Mouse (Mus musculus): ENCODE measurements around the gene Usp35. TPM values are rescaled to one million over a fixed set of nuclear protein-coding genes. Genes with fewer than 3 reads are reported as not detected.

The Usp35 gene
- polyA plus RNA-seq, 1 experiment from 2014 or later = 1.8 TPM

DNA sequence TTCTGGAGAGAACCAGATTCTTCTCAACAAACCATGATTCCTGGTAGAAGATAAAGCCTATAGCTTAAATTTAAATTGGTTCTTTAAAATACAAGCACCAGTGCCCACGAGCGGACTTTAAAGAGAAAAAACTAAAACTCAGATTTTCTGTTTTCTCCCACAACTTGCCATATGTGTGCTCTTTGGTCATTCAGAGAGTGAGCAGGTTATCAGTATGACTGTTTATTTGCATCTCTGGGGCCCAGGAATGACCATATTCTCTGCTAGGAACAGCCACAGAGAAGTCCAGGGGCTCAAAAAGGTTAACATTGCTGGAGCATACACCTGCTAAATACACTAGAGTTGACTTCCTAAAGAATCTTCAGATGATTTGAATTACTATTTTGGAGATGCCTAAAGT, 33.5 kb downstream of the Usp35 start:
- Histone ChIP-seq H3K27ac (no peak overlapping the region), H3K4me3 (replicated peaks) (no peak overlapping the region), H3K4me2 (no peak overlapping the region), H3K36me3 (peaks cover 9% of the 10 kb centered on the region; the same call in 1 of the 2 replicates), H3K4me1 (no peaks in the 10 kb centered on the region), H3K27me3 (replicated peaks) (no peaks in the 10 kb centered on the region), H3K9me3 (no peaks in the 10 kb centered on the region), H3K9ac (no peak overlapping the region)
- ATAC-seq (ENCODE audit: insufficient read depth, low FRiP score, low read depth) = no peak
- WGBS = 95% methylated on average over 2 of the region's 2 CpGs

DNA sequence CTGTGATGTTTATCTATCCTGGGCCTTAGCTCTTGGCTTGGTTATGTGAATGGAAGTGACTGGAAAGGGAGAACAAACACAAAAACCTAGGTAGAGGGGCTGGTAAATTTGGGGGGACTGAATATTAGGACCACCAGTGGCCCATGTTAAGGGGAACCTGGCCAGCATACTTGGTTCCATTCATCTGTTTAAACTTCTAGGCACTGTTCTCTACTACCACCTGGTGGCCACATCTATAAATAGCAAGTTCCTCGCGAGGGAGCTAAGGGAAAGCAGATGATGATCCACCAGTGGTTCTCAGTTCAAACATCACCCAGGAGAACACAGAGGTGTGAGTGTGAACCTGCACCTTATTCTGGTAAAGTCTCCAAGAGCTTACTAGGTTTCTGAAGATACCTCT, 34.4 kb downstream of the Usp35 start:
- WGBS = 1% methylated on average over 2 of the region's 2 CpGs
- no peak for ATAC-seq (ENCODE audit: insufficient read depth, low FRiP score, low read depth)

DNA sequence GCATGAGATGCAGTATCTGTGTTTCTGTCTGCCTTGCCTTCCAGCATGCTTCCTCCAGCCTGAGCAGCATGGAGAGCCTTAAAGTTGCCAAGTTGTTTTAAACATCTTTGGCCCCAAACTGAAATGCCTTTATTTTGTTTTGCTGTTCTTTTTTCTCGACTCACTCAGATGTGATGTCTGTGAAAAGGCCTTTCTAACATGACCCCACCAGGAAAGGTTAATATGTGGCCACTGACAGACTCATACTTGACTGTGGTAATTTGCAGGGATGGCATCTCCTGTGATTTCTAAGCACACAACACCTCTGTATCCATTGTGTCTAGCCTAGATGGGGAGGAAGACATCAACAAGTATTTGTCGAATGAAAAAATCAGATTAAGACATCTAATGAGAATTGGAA, 34.8 kb downstream of the Usp35 start:
- Histone ChIP-seq H3K36me3 (0 out of 2 replicates have a peak, but pooled peaks cover 4% of the 10 kb centered on the region), H3K9me3 (no peaks in the 10 kb centered on the region), H3K4me1 (no peaks in the 10 kb centered on the region), H3K27ac (no peak overlapping the region), H3K4me2 (no peak overlapping the region), H3K4me3 (replicated peaks) (no peak overlapping the region), H3K9ac (no peak overlapping the region), H3K27me3 (replicated peaks) (no peaks in the 10 kb centered on the region)
- no peak for ATAC-seq (ENCODE audit: insufficient read depth, low FRiP score, low read depth)
- 45% methylated on average over 2 of the region's 2 CpGs for WGBS

More for the DNA sequence above, 34.4 kb downstream of the Usp35 start:
- no peaks in the 10 kb centered on the region for H3K27me3 ChIP-seq (replicated peaks)
- no peaks in the 10 kb centered on the region for H3K4me1 ChIP-seq
- no peak overlapping the region for H3K9ac ChIP-seq
- peaks cover 8% of the 10 kb centered on the region; the same call in 1 of the 2 replicates for H3K36me3 ChIP-seq
- no peak overlapping the region for H3K27ac ChIP-seq
- H3K9me3 ChIP-seq = no peaks in the 10 kb centered on the region
- no peak overlapping the region for H3K4me3 ChIP-seq (replicated peaks)
- H3K4me2 ChIP-seq = no peak overlapping the region

DNA sequence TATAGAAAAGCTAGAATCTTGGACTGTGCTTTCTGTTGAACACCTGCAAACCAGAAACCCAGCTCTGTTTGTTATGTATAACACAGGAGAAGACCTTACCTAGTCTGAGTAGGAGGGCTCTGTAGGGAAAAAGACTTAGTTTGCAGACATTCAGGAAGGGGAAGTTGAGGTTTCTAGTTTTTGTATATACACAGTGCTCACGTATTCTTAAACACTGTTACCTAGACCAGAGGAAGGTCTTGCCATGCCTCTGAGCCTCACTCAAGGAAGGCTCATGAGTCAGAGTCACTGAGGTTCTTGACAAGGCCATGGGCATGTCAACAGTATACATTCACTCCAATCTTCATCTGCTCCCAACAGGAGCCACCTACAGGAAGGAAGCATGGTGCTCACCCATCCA, 60.8 kb downstream of the Usp35 start:
- no peak overlapping the region for H3K4me3 ChIP-seq (replicated peaks)
- H3K27me3 ChIP-seq (replicated peaks) = no peaks in the 10 kb centered on the region
- H3K4me1 ChIP-seq = no peaks in the 10 kb centered on the region
- 74% methylated on average over 1 of the region's 1 CpGs for WGBS
- no peaks in the 10 kb centered on the region for H3K9me3 ChIP-seq
- ATAC-seq (ENCODE audit: insufficient read depth, low FRiP score, low read depth) = no peak
- no peak overlapping the region for H3K4me2 ChIP-seq
- H3K27ac ChIP-seq = no peak overlapping the region
- H3K9ac ChIP-seq = no peak overlapping the region
- H3K36me3 ChIP-seq = no peaks in the 10 kb centered on the region

DNA sequence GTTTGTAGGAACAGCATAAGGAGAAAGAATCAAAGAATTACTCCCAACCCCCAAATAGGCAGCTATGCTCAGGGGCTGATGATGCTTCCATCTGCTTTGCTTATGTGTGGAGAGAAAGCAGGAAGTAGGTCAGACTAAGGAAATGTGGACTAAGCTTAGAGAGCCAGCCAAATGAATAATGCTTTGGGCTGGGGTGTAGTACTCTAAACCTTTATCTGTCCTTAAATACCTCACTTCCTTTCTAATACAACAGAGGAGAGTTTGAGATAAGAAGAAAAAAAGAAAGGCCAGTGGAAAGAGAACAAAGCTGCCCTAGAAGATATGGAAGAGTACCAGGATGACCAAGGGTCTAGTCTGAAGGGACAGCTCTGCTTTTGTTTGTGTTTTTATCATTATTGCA, 61.5 kb downstream of the Usp35 start:
- no peak overlapping the region for H3K9ac ChIP-seq
- no peak overlapping the region for H3K4me3 ChIP-seq (replicated peaks)
- H3K4me2 ChIP-seq = no peak overlapping the region
- H3K27me3 ChIP-seq (replicated peaks) = no peaks in the 10 kb centered on the region
- H3K27ac ChIP-seq = no peak overlapping the region
- no peaks in the 10 kb centered on the region for H3K36me3 ChIP-seq
- H3K4me1 ChIP-seq = no peaks in the 10 kb centered on the region
- no peaks in the 10 kb centered on the region for H3K9me3 ChIP-seq
- ATAC-seq (ENCODE audit: insufficient read depth, low FRiP score, low read depth) = no peak

DNA sequence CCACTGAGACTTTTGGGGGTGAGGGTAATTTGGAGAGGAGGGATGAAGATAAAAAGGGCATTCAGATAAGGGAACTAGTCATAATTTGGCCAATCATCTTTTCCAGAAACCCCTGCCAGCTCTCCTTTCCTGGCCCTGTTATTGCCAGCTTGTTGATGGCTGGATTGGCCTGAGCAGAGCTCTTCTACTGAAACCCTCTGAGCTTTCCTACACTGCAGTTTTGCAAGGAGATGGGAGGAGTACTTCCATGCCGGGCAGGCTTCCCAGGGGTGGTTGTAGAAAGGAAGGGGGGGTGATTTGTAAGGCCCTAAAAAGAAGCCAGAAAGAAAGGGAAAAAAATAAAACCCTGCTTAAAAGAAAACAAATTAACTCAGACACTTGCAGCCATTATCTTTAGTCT, 69.3 kb downstream of the Usp35 start:
- Histone ChIP-seq H3K27me3 (replicated peaks) (no peaks in the 10 kb centered on the region), H3K36me3 (no peaks in the 10 kb centered on the region), H3K27ac (no peak overlapping the region), H3K4me1 (no peaks in the 10 kb centered on the region), H3K4me2 (no peak overlapping the region), H3K9ac (no peak overlapping the region), H3K9me3 (no peaks in the 10 kb centered on the region), H3K4me3 (replicated peaks) (no peak overlapping the region)
- ATAC-seq (ENCODE audit: insufficient read depth, low FRiP score, low read depth) = no peak
- WGBS = 59% methylated on average over 1 of the region's 1 CpGs

Other genes with a start within 250 kb of the Usp35 start
- 3.7 and 4.2 TPM in 2 replicates for gene Kctd21, start 307 bp upstream of the Usp35 start, polyA plus RNA-seq (2015; fragmentation: Nextera tagmentation; extraction: Ambion mirVana)
- 46.2 and 46.9 TPM in 2 replicates for gene Alg8, start 39.6 kb upstream of the Usp35 start, polyA plus RNA-seq (2015; fragmentation: Nextera tagmentation; extraction: Ambion mirVana)
- gene Ndufc2, start 68.0 kb upstream of the Usp35 start, polyA plus RNA-seq (2015; fragmentation: Nextera tagmentation; extraction: Ambion mirVana) = 338 and 367 TPM in 2 replicates
- 1.0 and 1.7 TPM in 2 replicates for gene Thrsp, start 85.7 kb upstream of the Usp35 start, polyA plus RNA-seq (2015; fragmentation: Nextera tagmentation; extraction: Ambion mirVana)
- gene Kctd14, start 119.3 kb upstream of the Usp35 start, polyA plus RNA-seq (2015; fragmentation: Nextera tagmentation; extraction: Ambion mirVana) = 21.1 and 22.3 TPM in 2 replicates
- 44.1 and 47.2 TPM in 2 replicates for gene Ints4, start 148.9 kb upstream of the Usp35 start, polyA plus RNA-seq (2015; fragmentation: Nextera tagmentation; extraction: Ambion mirVana)
- gene Aamdc, start 247.5 kb upstream of the Usp35 start, polyA plus RNA-seq (2015; fragmentation: Nextera tagmentation; extraction: Ambion mirVana) = 51.9 and 55.5 TPM in 2 replicates
- gene Rsf1, start 247.9 kb upstream of the Usp35 start, polyA plus RNA-seq (2015; fragmentation: Nextera tagmentation; extraction: Ambion mirVana) = 19.5 and 22.9 TPM in 2 replicates

Measured in stomach, embryonic 15.5 days (tissue).